Mouse (Mus musculus) kidney, embryonic 14.5 days (tissue): Measurements from ENCODE around the gene Duoxa1. TPM values are rescaled to one million over a fixed set of nuclear protein-coding genes. Genes with fewer than 3 reads are reported as not detected.

Source experiments
- ATAC-seq: fragments of 200-750 bp; cut with Nextera tagmentation; 2 replicates; pipeline ENCODE4 v1.8.0; 2017; ENCODE audit warnings: moderate number of reproducible peaks, mild to moderate bottlenecking, moderate TSS enrichment, moderate library complexity; ENCODE audit not compliant: low FRiP score, low TSS enrichment
- H3K27ac ChIP-seq: fragments of 300-500 bp; sonication (generic); 2 replicates; pipeline ENCODE4 v1.5.1; 2014; ENCODE audit warnings: low read depth, mild to moderate bottlenecking, low read length, moderate library complexity, mixed read lengths
- H3K27me3 ChIP-seq: fragments of 300-500 bp; sonication (generic); 2 replicates; pipeline ENCODE4 v1.6.1; 2014; ENCODE audit warnings: mild to moderate bottlenecking, low read length; ENCODE audit not compliant: control insufficient read depth, insufficient read depth
- H3K36me3 ChIP-seq: fragments of 300-500 bp; sonication (generic); 2 replicates; pipeline ENCODE4 v1.6.1; 2014; ENCODE audit warnings: low read length, mixed read lengths; ENCODE audit not compliant: control insufficient read depth, insufficient read depth
- H3K4me1 ChIP-seq: fragments of 300-500 bp; sonication (generic); 2 replicates; pipeline ENCODE4 v1.6.1; 2014; ENCODE audit warnings: low read length, mixed read lengths; ENCODE audit not compliant: control insufficient read depth, insufficient read depth
- H3K4me2 ChIP-seq: fragments of 300-500 bp; sonication (generic); replicated peaks from 2 replicates; pipeline ENCODE4 v1.6.1; 2014; ENCODE audit warnings: low read depth, mild to moderate bottlenecking, low read length
- H3K4me3 ChIP-seq: fragments of 300-500 bp; sonication (generic); 2 replicates; pipeline ENCODE4 v1.5.1; 2014; ENCODE audit warnings: mild to moderate bottlenecking, low read length
- H3K9ac ChIP-seq: fragments of 300-500 bp; sonication (generic); 2 replicates; pipeline ENCODE4 v1.6.1; 2014; ENCODE audit warnings: low read depth, mild to moderate bottlenecking, low read length, moderate library complexity
- H3K9me3 ChIP-seq: fragments of 300-500 bp; sonication (generic); 2 replicates; pipeline ENCODE4 v1.6.1; 2016; ENCODE audit warnings: low read length; ENCODE audit not compliant: control insufficient read depth
- WGBS: fragments of 180-500 bp; shearing (Covaris S2); extraction: QIAGEN DNeasy Blood & Tissue Kit; methylation state at CpG from one replicate; pipeline ENCODE4 v1.1.7; 2014; 5-methylcytosine and 5-hydroxymethylcytosine counted together
- polyA plus RNA-seq: library from polyadenylated mRNA; unstranded; fragments of >200 nt; fragmentation: Nextera tagmentation; extraction: Ambion mirVana; gene quantifications from 2 replicates; pipeline ENCODE4 v1.2.1, GENCODE M21; 2014

The Duoxa1 gene
- polyA plus RNA-seq: not detected in 2 replicates

DNA sequence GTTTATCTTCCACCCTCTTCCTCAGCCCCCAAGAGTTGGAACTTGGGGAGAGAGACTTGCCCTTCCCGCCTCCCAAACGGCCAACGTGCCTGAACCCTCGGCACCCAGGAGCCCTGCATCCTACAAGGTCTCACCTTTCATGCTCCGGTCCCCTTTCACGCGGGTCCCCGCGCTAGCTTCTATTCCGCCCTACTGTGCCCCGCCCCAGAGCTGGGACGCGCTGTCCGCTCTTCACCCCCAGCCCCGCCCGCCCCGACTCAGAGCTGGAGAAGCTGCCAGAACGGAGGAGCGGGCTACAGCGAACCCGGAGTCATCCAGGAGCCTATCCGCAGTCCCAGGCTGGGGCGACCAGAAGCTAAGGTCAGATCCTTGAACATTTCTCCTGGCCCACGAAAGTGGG is at the start of gene Duoxa1:
Gene Duoxa1 (minus strand): TSS at position 195 of the 400 bp plus-strand sequence.
- peak; percentile 20; the same call in 1 of the 2 replicates for ATAC-seq
- H3K36me3 ChIP-seq: no peaks in the 10 kb centered on the region
- peak within 1 kb of the TSS; percentile 38 for H3K4me2 ChIP-seq
- H3K27ac ChIP-seq: no peak within 1 kb of the TSS
- H3K9me3 ChIP-seq: no peaks in the 10 kb centered on the region
- H3K4me1 ChIP-seq: no peaks in the 10 kb centered on the region; the same call in 1 of the 2 replicates
- peaks cover 53% of the 10 kb centered on the region for H3K27me3 ChIP-seq
- H3K9ac ChIP-seq: no peak within 1 kb of the TSS
- WGBS: 2% methylated on average over 24 of the region's 24 CpGs
- peak within 1 kb of the TSS; percentile 20 for H3K4me3 ChIP-seq

DNA sequence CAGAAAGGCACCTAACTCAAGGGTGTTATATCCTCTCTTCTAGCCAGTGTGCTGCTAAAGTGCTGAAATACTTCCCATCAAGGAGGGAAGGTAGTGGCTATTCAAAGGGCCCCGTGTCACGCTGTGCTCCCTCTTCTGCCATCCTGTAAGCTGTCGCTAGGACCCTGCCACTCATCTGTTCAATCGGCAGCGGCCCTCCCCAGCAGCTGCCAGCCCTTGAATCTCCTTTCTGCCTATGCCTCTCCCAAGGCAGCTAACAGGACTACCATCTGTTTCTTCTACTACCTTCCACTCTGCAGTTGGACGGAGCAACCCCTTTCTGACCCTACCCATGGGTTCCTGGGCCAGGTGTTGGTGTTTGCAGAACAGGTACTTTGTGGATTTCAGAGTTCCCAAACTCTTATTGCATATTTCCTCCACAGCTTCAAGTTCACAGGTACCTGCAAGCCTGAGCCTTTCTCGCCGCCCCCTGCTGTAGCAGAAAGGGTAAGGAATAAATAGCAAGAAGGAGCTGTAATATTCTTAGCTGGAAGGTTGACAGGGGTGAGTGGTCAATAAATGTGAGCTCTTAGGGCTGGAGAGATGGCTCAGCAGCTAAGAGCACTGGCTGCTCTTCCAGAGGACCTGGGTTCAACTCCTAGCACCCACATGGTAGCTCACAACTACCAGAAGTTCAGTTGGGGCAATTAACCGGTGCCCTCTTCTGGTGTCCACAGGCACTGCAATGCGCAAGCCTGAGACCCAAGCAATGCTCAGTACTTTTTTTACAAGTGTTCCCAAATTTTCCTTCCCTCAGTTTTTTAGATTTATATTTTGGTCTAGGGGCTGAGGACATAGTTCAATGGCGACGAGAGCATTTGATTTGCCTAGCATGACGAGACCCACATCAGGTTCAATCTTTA is 49.3 kb upstream of the Duoxa1 start:
- ATAC-seq: no peak
- Histone ChIP-seq H3K4me3 (no peak overlapping the region), H3K9me3 (no peaks in the 10 kb centered on the region), H3K27ac (no peak overlapping the region), H3K27me3 (no peaks in the 10 kb centered on the region), H3K4me1 (peaks cover 17% of the 10 kb centered on the region), H3K36me3 (no peaks in the 10 kb centered on the region), H3K4me2 (no peak overlapping the region), H3K9ac (no peak overlapping the region)
- 81% methylated on average over 13 of the region's 13 CpGs for WGBS

DNA sequence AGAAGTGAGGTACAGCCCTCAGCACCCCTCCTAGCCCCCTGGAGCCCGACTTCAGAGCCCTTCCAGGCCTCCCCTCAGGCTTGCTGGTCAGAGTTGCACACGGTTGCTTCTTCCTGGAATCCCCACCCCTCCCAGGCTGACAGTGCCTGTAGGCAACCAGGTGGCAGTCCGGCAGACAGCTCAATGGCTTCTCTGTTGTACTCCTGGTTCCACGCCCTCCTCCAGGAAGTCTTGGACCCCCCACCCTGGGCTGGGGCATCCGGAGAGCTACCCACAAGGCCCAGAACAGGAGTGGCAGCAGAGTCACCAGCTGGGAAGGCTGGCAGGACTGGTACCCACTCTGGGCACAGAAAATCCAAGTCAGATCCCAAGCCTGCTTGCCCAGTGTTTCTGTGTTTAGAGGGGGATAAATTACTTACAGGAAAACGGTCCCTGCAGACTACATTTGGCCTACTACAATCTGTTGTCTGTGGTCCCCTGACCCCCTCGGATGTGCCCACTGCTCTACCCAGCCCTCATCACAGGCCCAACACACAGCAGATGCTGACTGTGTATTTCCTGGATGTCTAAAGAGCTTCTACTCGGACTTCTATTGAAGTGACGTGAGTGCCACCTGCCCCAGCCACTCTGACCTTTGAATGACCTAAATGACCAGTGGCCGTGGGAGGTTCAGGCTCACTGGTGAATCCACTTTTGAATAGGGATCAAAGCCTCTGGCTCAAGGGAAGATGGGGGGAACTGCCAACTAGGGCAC is 48.5 kb upstream of the Duoxa1 start:
- H3K4me1 ChIP-seq: peaks cover 9% of the 10 kb centered on the region
- no peak overlapping the region for H3K4me2 ChIP-seq
- H3K27ac ChIP-seq: no peak overlapping the region
- no peaks in the 10 kb centered on the region for H3K27me3 ChIP-seq
- 0 out of 2 replicates have a peak, but pooled peaks cover 4% of the 10 kb centered on the region for H3K36me3 ChIP-seq
- H3K4me3 ChIP-seq: no peak overlapping the region
- H3K9me3 ChIP-seq: no peaks in the 10 kb centered on the region
- no peak for ATAC-seq
- no peak overlapping the region for H3K9ac ChIP-seq
- WGBS: 55% methylated on average over 10 of the region's 10 CpGs

DNA sequence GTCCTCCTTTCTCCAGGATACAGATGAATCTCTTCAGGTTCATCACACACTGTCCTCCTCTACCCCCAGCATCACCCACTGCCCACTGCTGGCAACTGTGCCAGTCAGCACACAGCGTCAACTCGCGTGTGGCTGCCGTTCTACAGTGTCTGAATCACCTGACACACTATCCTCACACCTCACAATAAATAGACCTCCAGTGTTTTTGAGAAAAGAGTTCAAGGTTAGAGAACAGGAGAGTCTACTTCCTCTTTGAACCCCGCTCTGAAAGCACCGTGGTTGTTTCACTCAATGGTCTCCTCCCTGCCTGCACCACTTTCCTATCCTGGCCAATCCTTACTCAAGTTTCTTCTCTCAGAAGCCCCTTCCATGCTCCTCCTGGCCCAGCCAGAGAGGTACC is 47.7 kb upstream of the Duoxa1 start:
- peaks cover under 1% of the 10 kb centered on the region; the same call in 1 of the 2 replicates for H3K4me1 ChIP-seq
- H3K27ac ChIP-seq: no peak overlapping the region
- H3K4me2 ChIP-seq: no peak overlapping the region
- H3K9ac ChIP-seq: no peak overlapping the region
- H3K27me3 ChIP-seq: no peaks in the 10 kb centered on the region
- H3K36me3 ChIP-seq: peaks cover 10% of the 10 kb centered on the region; the same call in 1 of the 2 replicates
- 86% methylated on average over 6 of the region's 6 CpGs for WGBS
- H3K4me3 ChIP-seq: no peak overlapping the region
- no peak for ATAC-seq
- no peaks in the 10 kb centered on the region for H3K9me3 ChIP-seq

DNA sequence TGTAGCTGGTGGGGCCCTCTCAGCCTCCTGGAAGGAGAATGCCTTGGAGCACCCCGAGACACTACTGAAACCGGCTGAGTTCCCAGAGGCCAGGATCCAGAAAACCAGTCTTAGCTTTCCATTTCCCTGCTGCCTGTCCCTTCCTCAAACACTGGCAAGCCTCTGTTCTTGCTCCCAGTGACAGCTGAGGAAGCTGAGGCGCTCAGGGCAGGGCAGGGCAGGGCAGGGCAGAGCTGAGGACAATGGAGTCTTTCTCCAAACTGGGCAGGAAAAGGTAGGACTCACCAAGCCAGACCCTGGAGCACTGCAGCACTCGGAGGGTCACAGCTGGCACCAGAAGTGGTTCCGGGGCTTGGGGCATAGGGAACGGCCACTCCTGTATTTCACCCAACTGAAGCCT is 46.8 kb upstream of the Duoxa1 start:
- Histone ChIP-seq H3K27ac (no peak overlapping the region), H3K4me1 (no peaks in the 10 kb centered on the region), H3K4me2 (no peak overlapping the region), H3K9ac (no peak overlapping the region), H3K27me3 (no peaks in the 10 kb centered on the region), H3K4me3 (no peak overlapping the region), H3K36me3 (peaks cover 10% of the 10 kb centered on the region; the same call in 1 of the 2 replicates), H3K9me3 (no peaks in the 10 kb centered on the region)
- 79% methylated on average over 6 of the region's 6 CpGs for WGBS
- no peak for ATAC-seq

DNA sequence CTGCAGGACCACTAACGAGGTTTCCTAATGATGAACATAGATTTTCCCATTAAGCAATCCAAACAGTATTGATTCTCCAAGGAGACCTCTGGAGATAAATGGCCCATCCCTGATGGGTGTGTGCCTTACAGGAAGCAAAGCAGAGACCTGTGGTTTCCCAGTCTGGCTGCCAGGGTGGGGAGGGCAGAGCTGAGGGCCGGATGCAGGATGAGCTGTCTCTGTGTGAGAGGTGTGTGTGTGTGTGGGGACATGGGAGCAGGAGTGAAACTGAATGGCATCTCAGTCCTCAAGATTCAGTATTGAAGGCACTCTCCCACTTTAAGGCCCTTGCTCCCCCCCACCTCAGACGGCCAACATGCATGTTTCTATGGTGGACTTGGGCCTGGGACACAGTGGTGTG is 42.7 kb upstream of the Duoxa1 start:
- peaks cover 7% of the 10 kb centered on the region; the same call in 1 of the 2 replicates for H3K4me1 ChIP-seq
- no peaks in the 10 kb centered on the region for H3K27me3 ChIP-seq
- ATAC-seq: no peak
- H3K4me2 ChIP-seq: no peak overlapping the region
- H3K27ac ChIP-seq: no peak overlapping the region
- 78% methylated on average over 3 of the region's 3 CpGs for WGBS
- no peaks in the 10 kb centered on the region for H3K9me3 ChIP-seq
- H3K36me3 ChIP-seq: peaks cover 25% of the 10 kb centered on the region; the same call in 1 of the 2 replicates
- no peak overlapping the region for H3K9ac ChIP-seq
- no peak overlapping the region for H3K4me3 ChIP-seq

DNA sequence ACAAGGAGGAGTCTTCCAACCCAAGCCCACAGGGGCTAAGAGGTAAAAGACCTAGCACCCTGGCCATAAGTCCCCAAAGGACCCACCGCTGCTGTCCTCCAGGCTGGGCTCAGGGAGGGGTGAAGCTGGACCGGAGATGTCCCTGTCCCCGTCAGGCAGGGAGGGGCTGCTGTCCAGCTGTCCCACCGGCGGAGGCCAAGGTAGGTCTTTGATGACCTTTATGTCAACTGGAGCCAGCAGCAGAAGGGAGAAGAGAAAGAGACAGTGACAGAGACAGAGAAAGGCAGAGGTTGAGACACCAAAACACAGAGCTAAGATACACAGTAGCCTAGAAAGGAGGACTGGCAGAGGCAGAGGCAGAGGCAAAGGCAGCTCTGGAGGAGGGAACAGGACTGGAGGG is 41.9 kb upstream of the Duoxa1 start:
- WGBS: 86% methylated on average over 5 of the region's 5 CpGs
- Histone ChIP-seq H3K4me1 (peaks cover 7% of the 10 kb centered on the region; the same call in 1 of the 2 replicates), H3K27me3 (no peaks in the 10 kb centered on the region), H3K4me3 (no peak overlapping the region), H3K9ac (no peak overlapping the region), H3K9me3 (no peaks in the 10 kb centered on the region), H3K27ac (no peak overlapping the region), H3K36me3 (peaks cover 25% of the 10 kb centered on the region; the same call in 1 of the 2 replicates), H3K4me2 (no peak overlapping the region)
- ATAC-seq: no peak

DNA sequence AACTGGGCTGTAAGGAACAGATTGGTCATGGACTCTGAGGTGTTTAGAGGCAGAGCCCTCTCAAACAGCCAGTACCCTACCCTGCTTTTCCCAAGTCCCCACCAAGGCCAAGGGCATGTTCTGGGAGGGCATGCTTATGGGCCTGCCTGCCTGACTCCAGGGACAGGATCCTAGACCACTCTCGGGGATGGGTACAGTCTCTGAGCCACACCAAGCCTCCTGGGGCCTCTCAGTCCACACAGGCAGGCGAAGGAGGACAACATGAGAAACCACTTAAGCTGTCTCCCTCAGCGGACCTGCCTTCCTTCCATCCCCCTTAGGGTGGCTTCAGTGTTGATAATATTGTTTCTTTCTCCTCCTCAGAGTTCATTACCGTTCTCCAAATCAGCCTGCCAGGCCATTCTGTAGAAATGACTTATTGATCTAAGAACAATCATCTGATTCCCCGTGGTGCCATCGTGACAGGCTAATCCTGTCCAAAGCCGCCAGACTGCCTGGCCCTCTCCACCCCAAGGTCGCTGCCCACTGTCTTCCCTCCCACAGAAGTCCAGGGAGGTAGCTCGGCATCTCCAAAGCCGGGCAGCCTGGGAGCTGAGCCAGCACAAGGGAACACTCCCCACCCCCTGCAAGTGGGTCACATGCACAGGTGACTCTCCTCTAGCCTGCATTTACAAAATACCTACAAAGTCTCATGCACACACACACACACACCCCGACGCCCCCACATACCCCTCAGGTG is 40.8 kb upstream of the Duoxa1 start:
- Histone ChIP-seq H3K36me3 (peaks cover 25% of the 10 kb centered on the region; the same call in 1 of the 2 replicates), H3K4me1 (peaks cover 12% of the 10 kb centered on the region), H3K27me3 (no peaks in the 10 kb centered on the region), H3K9ac (no peak overlapping the region), H3K4me2 (no peak overlapping the region), H3K27ac (no peak overlapping the region), H3K4me3 (no peak overlapping the region), H3K9me3 (no peaks in the 10 kb centered on the region)
- WGBS: 71% methylated on average over 12 of the region's 12 CpGs
- ATAC-seq: no peak
